ENCODE assay signal across 15 mouse cellular contexts in genomic region chr6:17337724-17338123, GRCm38 (mm10). TPM values are rescaled to one million over a fixed set of nuclear protein-coding genes. Genes with fewer than 3 reads are reported as not detected.
DNase-seq lines count a peak whose midpoint lies in the region.
"Had no signal": no experiment of that assay in that cellular context is flagged by ENCODE, and none has a peak within 500 bp of the region (broad histone marks: within the 10 kb centered on the region; RNA-seq: fewer than 3 reads in every experiment).

No protein-coding gene starts in this region.

- peak; percentile 9 for DNase-seq in heart, adult 11 months
- no peak for DNase-seq in heart, adult 8-10 months (ENCODE audit: low spot score)
- peak; percentile 5 for DNase-seq in right cerebral cortex, adult 18-20 months
- DNase-seq in right cerebral cortex, postnatal 14 days = no peak
- DNase-seq in telencephalon, adult 2 months (ENCODE audit: low read depth, low spot score) = peak; percentile 31
- no peak for DNase-seq in ovary, postnatal 14 days (ENCODE audit: low spot score)
- DNase-seq: adrenal gland, adult 2 months; adrenal gland, postnatal 10 days; adrenal gland, postnatal 25 days; cerebellum, adult 11-12 months; cerebellum, adult 2 months; cerebellum, adult 9-10 months; cerebellum, postnatal 10 days; cerebellum, postnatal 25 days had no signal

RNA-seq across cellular contexts. Expression of gene Cav1, which starts 31.6 kb away (rescaled TPM):
- total RNA-seq in heart, adult 8-10 months (2022) = 100 to 1,000 TPM; 156 to 240 (median 203) TPM
- total RNA-seq: MEL had no signal

RNA-seq across cellular contexts. Expression of gene Cav2, which starts 56.7 kb away (rescaled TPM):
- total RNA-seq in heart, adult 8-10 months (2022) = 10 to 100 TPM; 28.1 to 43.5 (median 41.9) TPM
- total RNA-seq: MEL had no signal

Comparison
In these comparisons a context has a peak if more than half of its experiments do, and no peak if none do; other contexts are left out.
1. DNase-seq: peak in heart, adult 11 months (single experiment), right cerebral cortex, adult 18-20 months (single experiment) and telencephalon, adult 2 months (single experiment); none in heart, adult 8-10 months (single experiment), right cerebral cortex, postnatal 14 days (single experiment) and ovary, postnatal 14 days (single experiment).